Mouse (Mus musculus) ovary, postnatal 36 days (tissue): Measurements from ENCODE around the gene Trim29.

Experiments
- DNase-seq: peaks from one replicate; pipeline ENCODE4 v3.0.0; 2022; ENCODE audit warnings: low spot score, mixed read lengths

Trim29 gene

GRCm38 (mm10) chr9:43384400-43384799, 73.8 kb downstream of the Trim29 start:
- no peak for DNase-seq
